ENCODE assay signal across 7 mouse cellular contexts in the genomic region with DNA sequence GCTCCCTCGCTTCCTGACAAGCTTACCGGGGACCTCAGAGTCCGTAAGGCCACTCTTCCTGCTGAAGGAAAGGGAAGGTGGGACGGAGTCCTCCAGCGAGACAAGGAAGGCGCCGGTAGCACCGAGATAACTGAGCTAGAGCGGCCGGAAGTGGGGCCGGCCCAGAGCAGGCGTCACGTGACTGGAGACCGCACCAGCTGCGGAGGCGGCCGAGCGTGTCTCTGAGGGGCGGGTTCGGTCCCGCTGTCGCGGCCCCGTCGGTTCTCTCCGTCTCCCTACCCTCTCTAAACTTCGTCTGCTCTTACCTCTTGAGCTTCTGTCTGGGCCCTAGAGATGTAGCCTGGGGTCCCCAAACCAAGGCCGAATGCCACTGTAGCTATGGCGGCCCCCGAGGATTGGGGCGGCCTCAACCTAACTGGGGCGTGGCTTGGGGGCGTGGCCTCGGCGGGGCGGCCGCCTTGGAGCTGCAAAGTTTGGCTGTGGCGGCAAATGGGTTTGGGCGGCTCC. TPM values are rescaled to one million over a fixed set of nuclear protein-coding genes. Genes with fewer than 3 reads are reported as not detected.
DNase-seq lines count a peak whose midpoint lies in the region; ATAC-seq and TF ChIP-seq lines count a peak whose summit lies in the region.

A gene (minus strand): TSS at position 393 of the 507 bp plus-strand sequence.

- 0% methylated on average over 39 of the region's 39 CpGs for WGBS in embryonic facial prominence, embryonic 10.5 days
- WGBS in intestine, postnatal 0 days, result under 1% methylated on average over 39 of the region's 39 CpGs
- WGBS in midbrain, embryonic 12.5 days, result under 1% methylated on average over 39 of the region's 39 CpGs
- WGBS in small intestine, adult 2 months, result under 1% methylated on average over 39 of the region's 39 CpGs

- H3K4me2 ChIP-seq in intestine, postnatal 0 days (replicated peaks; ENCODE audit: low read depth), result peak within 1 kb of the TSS; percentile 65
- H3K4me2 ChIP-seq in midbrain, embryonic 12.5 days (replicated peaks), result peak within 1 kb of the TSS; percentile 55

- no peak for TF ChIP-seq CTCF in intestine, postnatal 0 days (IDR thresholded peaks at IDR 0.05; ENCODE audit: low read depth)
- no peak for TF ChIP-seq CTCF in small intestine, adult 2 months (IDR thresholded peaks at IDR 0.05; ENCODE audit: extremely low read depth, insufficient read length, insufficient replicate concordance, low read depth, low read length)

- H3K9ac ChIP-seq in intestine, postnatal 0 days (ENCODE audit: low read depth, low read length), result peak within 1 kb of the TSS; percentile 55
- H3K9ac ChIP-seq in midbrain, embryonic 12.5 days (replicated peaks), result peak within 1 kb of the TSS; percentile 59

- no peaks in the 10 kb centered on the region for H3K9me3 ChIP-seq in embryonic facial prominence, embryonic 10.5 days
- H3K9me3 ChIP-seq in intestine, postnatal 0 days (ENCODE audit: control insufficient read depth), result no peaks in the 10 kb centered on the region
- no peaks in the 10 kb centered on the region for H3K9me3 ChIP-seq in midbrain, embryonic 12.5 days

- ATAC-seq in intestine, postnatal 0 days, result peak; percentile 86
- ATAC-seq in midbrain, embryonic 12.5 days (ENCODE audit: low FRiP score, low read depth), result peak; percentile 92

- H3K36me3 ChIP-seq in embryonic facial prominence, embryonic 10.5 days (replicated peaks), result peaks cover 22% of the 10 kb centered on the region
- H3K36me3 ChIP-seq in intestine, postnatal 0 days (ENCODE audit: control insufficient read depth, insufficient read depth), result peaks cover 14% of the 10 kb centered on the region; the same call in 1 of the 2 replicates
- peaks cover 13% of the 10 kb centered on the region for H3K36me3 ChIP-seq in midbrain, embryonic 12.5 days
- peaks cover 13% of the 10 kb centered on the region for H3K36me3 ChIP-seq in small intestine, adult 2 months (ENCODE audit: control insufficient read depth, insufficient read depth, low read length)

- peak within 1 kb of the TSS; percentile 62 for H3K4me3 ChIP-seq in embryonic facial prominence, embryonic 10.5 days
- peak within 1 kb of the TSS; percentile 53 for H3K4me3 ChIP-seq in intestine, postnatal 0 days (ENCODE audit: low read depth, low read length)
- peak within 1 kb of the TSS; percentile 52 for H3K4me3 ChIP-seq in midbrain, embryonic 12.5 days
- H3K4me3 ChIP-seq in small intestine, adult 2 months (ENCODE audit: low read depth, low read length), result peak within 1 kb of the TSS; percentile 86

- peak within 1 kb of the TSS; percentile 83 for H3K27ac ChIP-seq in embryonic facial prominence, embryonic 10.5 days (replicated peaks)
- H3K27ac ChIP-seq in intestine, postnatal 0 days (ENCODE audit: low read depth, low read length), result peak within 1 kb of the TSS; percentile 54
- H3K27ac ChIP-seq in midbrain, embryonic 12.5 days (replicated peaks), result peak within 1 kb of the TSS; percentile 64
- H3K27ac ChIP-seq in small intestine, adult 2 months (ENCODE audit: insufficient read depth, low read depth, low read length), result peak within 1 kb of the TSS; percentile 78

- intact Hi-C loops in left cerebral cortex, postnatal 4 days (cut with DNase I), result no loop called here

- no peaks in the 10 kb centered on the region for H3K27me3 ChIP-seq in embryonic facial prominence, embryonic 10.5 days (replicated peaks; ENCODE audit: low read depth, poor library complexity, severe bottlenecking)
- no peaks in the 10 kb centered on the region for H3K27me3 ChIP-seq in intestine, postnatal 0 days (replicated peaks; ENCODE audit: control insufficient read depth, insufficient read depth, low read length)
- no peaks in the 10 kb centered on the region for H3K27me3 ChIP-seq in midbrain, embryonic 12.5 days
- H3K27me3 ChIP-seq in small intestine, adult 2 months (ENCODE audit: control insufficient read depth, insufficient read depth, low read length), result no peaks in the 10 kb centered on the region

- DNase-seq in adrenal gland, postnatal 10 days, result peak; percentile 98
- peak; percentile 95 for DNase-seq in embryonic facial prominence, embryonic 10.5 days (ENCODE audit: low spot score)
- peak; percentile 34 for DNase-seq in gonadal fat pad, adult 2 months (ENCODE audit: low read depth)
- DNase-seq in left cerebral cortex, postnatal 4 days, result peak; percentile 96

- 0 out of 2 replicates have a peak, but pooled peaks cover 4% of the 10 kb centered on the region for H3K4me1 ChIP-seq in embryonic facial prominence, embryonic 10.5 days
- H3K4me1 ChIP-seq in intestine, postnatal 0 days (replicated peaks; ENCODE audit: control insufficient read depth, insufficient read depth, low read length), result no peaks in the 10 kb centered on the region
- H3K4me1 ChIP-seq in midbrain, embryonic 12.5 days, result no peaks in the 10 kb centered on the region
- no peaks in the 10 kb centered on the region for H3K4me1 ChIP-seq in small intestine, adult 2 months (ENCODE audit: control insufficient read depth, insufficient read depth, insufficient read length, low read length)

- peak; percentile 82 for TF ChIP-seq POLR2A in small intestine, adult 2 months (IDR thresholded peaks at IDR 0.05; ENCODE audit: low read depth, low read length)

RNA-seq across cellular contexts. Expression of the gene that starts here (rescaled TPM):
- 10 to 100 TPM; 45.0 to 46.0 TPM for total RNA-seq in adrenal gland, postnatal 10 days (2021)
- polyA plus RNA-seq in embryonic facial prominence, embryonic 10.5 days (2016; fragmentation: Nextera tagmentation; extraction: Ambion mirVana), result 34.8 and 35.5 TPM in 2 replicates
- 22.5 and 23.9 TPM in 2 replicates for polyA plus RNA-seq in gonadal fat pad, adult 2 months (2012; rRNA removed)
- polyA plus RNA-seq in intestine, postnatal 0 days (2015; fragmentation: Nextera tagmentation; extraction: Ambion mirVana), result 29.7 and 32.5 TPM in 2 replicates
- 10 to 100 TPM; 86.1 to 96.9 TPM for total RNA-seq in left cerebral cortex, postnatal 4 days (2021)
- polyA plus RNA-seq in midbrain, embryonic 12.5 days (2016; fragmentation: Nextera tagmentation; extraction: Ambion mirVana), result 77.3 and 77.5 TPM in 2 replicates
- 5.8 and 12.5 TPM in 2 replicates for polyA plus RNA-seq in small intestine, adult 2 months (2012; rRNA removed)

Comparison
In these comparisons a context has a peak if more than half of its experiments do, and no peak if none do; other contexts are left out.
1. Peak in every context shown above with its lines: DNase-seq, ATAC-seq, H3K4me3 ChIP-seq and H3K27ac ChIP-seq.
2. DNase-seq: peak in every context shown above with its lines; median percentile 98 in adrenal gland, postnatal 10 days; 96 in left cerebral cortex, postnatal 4 days; 95 in embryonic facial prominence, embryonic 10.5 days; 34 in gonadal fat pad, adult 2 months.